Mouse (Mus musculus): ENCODE measurements around the gene Ptprc.

Ptprc gene

GRCm38 (mm10) chr1:138175494-138175893, at the start of gene Ptprc:
Ptprc (minus strand) TSS chr1:138175708.
- DNase-seq, result no peak

DNA sequence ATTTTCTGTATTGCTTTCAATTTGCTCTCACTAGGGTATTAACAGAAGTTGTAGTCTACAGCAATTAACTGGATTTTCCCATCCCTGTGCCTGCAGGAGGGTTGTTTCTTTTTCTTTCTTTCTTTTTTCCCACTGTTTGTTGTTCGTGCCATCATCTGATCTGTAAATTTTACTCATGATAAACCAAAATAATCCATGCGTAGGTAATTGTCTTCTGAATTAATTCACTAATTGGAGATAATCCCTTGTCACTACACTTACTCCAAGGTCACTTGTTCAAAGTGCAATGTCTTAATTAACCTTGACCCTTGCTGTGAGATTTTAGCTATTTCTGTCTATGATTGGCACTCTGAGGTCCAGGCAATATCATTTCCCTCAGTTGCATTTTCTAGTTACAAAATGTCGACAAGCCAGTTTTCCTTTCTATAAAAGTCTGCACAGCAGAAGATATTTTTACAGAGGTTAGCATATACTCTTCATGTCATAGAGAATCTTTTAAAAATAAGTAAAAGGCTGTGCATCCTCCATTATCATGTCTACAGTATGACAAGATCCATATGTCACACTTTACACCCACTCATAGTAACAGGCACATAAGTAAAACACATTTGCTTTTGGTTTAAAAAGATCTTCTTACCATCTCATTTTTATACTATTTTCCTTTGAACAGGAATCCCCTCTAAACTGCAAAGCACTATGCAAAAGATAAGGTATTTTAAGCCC, 39.4 kb upstream of the Ptprc start:
- DNase-seq, result no peak

GRCm38 (mm10) chr1:138210387-138211024, 35.0 kb upstream of the Ptprc start:
- DNase-seq, result no peak

DNA sequence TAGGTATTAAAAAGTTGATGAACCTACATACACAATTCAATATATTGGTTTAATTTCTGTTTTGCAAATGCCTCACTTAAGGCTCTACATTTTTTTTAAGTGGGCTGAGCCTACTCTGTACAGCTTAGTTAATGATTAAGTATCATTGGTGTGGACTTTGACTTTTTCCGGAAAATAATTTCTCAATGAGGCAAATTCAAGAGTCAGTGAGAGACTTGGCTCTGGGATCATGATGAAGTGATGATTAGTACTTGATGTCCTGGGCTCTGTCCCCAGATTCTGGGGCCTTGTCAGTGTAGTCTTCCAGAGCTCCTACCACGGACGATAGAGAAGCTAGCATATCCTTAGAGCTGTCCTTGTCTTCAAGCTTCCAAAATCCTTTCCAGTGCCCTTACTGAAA, 34.2 kb upstream of the Ptprc start:
- DNase-seq, result no peak

DNA sequence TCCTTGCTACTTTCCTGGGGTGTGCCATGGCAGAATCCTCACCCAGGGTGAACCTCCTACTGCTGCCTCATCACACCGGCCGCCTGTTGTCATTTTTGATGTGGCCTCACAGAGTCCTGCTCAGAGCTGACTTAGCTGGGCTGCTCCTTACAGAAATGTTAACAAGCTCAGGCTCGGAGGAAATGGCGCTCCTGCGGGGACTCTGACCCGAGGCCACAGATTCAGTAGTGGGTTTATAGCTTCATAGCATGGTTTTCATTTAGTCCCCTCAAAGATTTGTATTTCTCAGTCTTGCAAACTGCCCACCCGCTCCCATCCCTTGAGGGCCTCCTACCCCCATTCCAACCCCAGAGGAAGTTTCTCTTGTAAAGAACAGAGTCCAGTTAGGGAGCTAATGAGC, 30.5 kb upstream of the Ptprc start:
- no peak for DNase-seq

DNA sequence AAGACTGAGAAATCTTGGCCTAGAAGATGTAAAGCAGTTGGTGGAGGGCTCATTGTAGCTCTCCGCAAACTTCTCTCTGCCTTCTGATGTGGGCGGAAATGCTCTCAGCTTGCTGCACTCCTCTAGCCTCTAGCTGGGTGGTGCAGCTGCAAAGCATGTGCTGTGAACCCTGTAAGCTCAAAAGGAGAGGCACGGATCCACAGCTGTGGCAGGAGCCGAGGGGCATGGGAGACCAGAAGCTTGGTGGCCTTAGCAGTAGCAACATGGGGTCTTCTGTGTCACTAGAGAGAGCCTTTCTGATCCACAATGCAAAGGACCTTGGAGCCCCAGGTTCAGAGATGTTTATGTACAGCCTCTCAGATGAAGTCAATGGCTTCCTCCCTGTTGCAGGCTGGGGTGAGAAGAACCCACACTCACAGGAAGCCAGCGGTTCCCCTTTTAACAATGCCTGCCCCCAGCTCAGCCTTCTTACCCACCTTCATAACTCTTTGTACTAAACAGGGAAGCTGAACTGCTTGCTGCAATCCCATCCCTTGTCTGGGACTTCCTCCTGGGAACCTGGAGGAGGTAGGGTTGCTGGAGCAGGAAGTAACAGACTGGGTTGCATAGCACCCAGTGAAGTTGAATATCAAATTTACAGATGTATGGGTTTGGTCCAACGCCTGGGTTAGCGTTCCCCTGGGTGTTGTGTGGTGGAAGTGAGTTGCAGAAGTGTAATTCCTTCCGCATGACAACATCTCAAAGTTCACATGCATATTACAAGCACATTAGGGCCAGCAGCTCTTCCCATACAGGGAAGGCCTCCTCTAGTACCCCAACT, 16.4 kb upstream of the Ptprc start:
- DNase-seq, result no peak

DNA sequence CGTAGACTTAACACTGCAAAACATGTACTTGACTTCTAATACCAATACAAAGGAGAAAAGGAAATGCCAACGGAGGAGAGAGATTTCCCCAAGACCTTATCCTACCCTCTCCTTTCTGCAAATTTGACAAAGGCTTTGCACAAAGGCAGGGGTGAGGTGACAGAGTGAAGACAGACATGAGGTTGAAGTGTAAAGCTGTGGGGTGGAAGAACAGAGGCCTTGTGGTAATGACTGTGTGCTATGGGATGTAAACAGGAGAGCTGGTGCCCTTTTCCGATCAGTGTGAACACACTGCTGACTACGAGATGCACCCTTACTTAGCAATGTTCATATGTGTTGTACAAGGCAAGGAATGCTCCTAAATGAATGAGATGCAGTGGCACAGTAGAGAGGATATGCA, 12.6 kb upstream of the Ptprc start:
- DNase-seq, result no peak

GRCm38 (mm10) chr1:138185904-138186303, 10.4 kb upstream of the Ptprc start:
- no peak for DNase-seq

DNA sequence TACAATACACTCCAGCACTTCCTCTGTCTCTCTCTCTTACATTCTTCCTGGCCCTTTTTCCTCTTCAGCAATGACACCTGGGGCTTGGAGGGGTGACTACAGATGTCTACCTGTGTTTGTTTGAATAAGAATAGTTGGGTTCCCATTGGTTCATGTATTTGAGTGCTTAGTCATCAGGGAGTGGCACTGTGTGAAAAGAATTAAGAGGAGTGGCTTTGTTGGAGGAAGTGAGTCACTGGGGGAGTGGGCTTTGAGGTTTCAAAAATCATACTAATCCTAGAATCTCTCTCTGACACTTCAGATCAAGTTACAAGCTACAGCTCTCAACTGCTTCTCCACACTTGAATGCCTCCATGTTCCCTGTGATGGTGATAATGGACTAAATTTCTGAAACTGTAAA, 4.6 kb upstream of the Ptprc start:
- DNase-seq, result no peak

DNA sequence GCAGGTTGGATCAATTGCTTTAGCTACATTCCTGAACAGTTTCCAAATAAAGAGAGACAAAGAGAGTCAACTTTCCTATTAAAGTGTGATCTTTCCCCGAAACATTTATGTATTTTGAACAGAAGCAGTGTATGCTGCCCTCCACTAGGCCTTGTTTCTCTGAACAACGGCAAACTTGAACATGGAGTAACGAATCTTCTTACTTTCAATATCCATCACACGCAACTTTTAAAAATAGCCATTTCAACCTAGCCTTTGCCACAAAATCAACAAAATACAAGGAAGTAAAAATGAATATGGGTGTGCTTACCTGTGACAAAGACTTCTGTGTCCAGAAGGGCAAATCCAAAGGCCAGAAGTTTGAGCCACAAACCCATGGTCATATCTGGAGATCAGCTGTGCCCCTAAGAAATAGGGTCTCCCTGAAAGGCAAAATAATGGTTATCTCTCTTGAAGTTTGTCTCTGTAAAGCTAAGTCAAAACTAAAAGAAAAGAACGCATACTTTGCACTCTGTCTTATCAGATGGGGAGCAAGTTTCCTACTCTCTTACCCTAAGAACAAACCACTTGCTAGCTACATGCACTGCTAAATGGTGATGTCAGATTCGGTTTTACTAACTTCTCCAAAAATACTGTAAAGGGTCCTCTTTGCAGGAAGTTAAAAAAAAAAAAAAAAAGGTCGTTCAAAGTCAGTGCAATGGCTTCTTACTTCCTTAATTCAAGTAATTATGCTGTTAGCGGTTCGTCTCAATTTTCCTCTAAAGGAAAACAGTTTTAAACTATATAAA, 609 bp downstream of the Ptprc start:
- DNase-seq, result no peak

- DNase-seq, result no peak
These were observed 1.4 kb downstream of the Ptprc start for GRCm38 (mm10) chr1:138174143-138174542.

GRCm38 (mm10) chr1:138173669-138174068, 1.8 kb downstream of the Ptprc start:
- no peak for DNase-seq

DNA sequence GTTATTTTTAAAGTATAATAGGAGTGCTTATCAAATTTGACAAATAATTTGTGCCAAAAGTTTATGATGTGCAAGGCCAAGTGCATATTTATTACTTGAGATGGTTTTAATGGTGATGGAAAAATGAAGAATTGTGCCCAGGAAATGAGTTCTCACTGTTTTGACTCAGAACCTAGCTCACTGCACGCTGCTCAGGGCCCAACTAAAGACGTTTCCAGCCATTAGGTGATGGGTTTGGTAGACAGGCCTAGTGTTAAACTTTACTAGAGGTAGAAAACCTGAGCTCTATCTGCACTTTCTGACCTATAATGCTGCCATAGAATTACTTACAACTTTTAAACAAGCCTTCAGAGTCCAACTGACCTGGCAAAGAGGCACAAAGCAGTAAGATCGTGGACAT, 3.0 kb downstream of the Ptprc start:
- DNase-seq, result no peak

GRCm38 (mm10) chr1:138172096-138172495, 3.4 kb downstream of the Ptprc start:
- DNase-seq, result no peak

- no peak for DNase-seq
These were observed 9.2 kb downstream of the Ptprc start for GRCm38 (mm10) chr1:138166233-138166771.

DNA sequence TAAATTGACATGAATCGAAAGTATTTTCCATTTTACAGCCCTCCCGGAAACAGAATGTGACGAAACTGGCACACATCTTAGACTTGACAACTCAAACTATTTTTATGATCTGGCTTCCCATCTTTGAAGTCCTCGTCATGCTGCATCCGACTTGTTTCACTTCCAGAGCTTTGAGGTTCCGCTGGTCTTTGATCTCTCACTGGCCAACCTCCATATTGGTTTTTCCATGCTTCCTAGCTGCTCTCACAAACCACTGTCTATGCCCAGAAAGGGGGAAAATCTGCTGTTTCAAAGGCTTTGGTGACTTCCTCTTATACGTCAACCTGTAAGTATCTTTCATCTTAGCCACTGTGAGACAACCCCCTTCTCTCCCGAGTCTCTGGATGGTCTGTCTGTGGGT, 12.9 kb downstream of the Ptprc start:
- no peak for DNase-seq

- DNase-seq, result no peak
These were observed 16.6 kb downstream of the Ptprc start for GRCm38 (mm10) chr1:138158921-138159320.

GRCm38 (mm10) chr1:138158236-138158635, 17.3 kb downstream of the Ptprc start:
- DNase-seq, result no peak

- DNase-seq, result no peak
These were observed 17.8 kb downstream of the Ptprc start for GRCm38 (mm10) chr1:138157709-138158108.

- DNase-seq, result no peak
These were observed 18.5 kb downstream of the Ptprc start for GRCm38 (mm10) chr1:138157008-138157407.

DNA sequence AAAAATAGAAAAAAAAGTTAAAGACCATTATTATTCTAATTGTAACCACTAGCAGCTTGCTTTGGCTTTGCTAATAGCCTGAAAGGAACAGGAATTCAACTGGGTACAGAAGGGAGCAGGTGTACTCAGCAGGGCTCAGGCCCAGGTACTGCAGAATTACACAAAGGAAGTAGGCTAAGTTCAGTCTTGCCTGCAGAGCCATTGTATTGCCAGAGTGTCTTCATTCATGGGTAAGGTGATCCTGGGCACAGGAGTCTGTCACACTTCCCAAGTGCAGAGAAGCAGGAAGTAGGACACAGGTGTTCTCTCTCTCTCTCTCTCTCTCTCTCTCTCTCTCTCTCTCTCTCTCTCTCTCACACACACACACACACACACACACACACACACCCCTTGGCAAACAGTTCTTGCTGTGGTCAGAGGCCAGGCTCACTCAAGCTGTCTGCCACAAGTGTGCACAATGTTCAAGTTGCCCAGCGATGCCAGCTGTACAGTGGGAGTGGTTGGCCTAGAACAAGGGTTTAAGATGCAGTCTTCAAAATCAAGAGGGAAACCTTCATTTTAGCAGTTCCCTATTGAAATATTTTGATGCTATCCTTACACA, 21.2 kb downstream of the Ptprc start:
- no peak for DNase-seq

GRCm38 (mm10) chr1:138153126-138153525, 22.4 kb downstream of the Ptprc start:
- DNase-seq, result no peak

All from cerebellum, adult 18-20 months (tissue).